Mouse (Mus musculus) layer of hippocampus, postnatal 14 days (tissue): Measurements from ENCODE around the gene Supt5. TPM values are rescaled to one million over a fixed set of nuclear protein-coding genes. Genes with fewer than 3 reads are reported as not detected.

Experiments
- DNase-seq, 2 experiments: peaks; one replicate each; pipeline ENCODE4 v3.0.0; 2021 to 2022; ENCODE audit warnings: low spot score in 2 of 2, mixed read lengths in 1 of 2
- total RNA-seq, 2 experiments: library from RNA; stranded (reverse); gene quantifications; 2 replicates each; pipeline ENCODE4 v1.2.3; 2021

The Supt5 gene
- total RNA-seq, 2 experiments from 2014 or later = 109 TPM

DNA sequence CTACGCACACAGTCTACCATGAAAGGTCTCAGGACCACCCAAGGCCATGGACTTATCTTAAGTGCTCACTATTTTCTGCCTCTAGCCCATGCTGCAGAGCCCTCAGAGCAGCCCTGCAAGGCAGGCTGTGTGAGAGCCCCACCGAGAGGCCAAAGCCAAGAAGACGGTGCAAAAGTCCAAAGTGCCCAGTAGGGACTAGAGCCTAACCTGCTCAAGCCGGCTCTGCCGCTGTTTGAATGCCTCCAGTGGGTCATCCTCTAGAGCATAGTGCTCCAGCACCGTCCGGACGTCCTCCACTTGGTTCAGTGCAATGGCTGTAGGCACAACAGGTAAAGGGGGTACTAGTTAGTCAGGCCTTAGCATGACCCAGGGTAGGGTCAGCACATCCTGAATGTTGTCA, 32.3 kb downstream of the Supt5 start:
- DNase-seq = no peak

DNA sequence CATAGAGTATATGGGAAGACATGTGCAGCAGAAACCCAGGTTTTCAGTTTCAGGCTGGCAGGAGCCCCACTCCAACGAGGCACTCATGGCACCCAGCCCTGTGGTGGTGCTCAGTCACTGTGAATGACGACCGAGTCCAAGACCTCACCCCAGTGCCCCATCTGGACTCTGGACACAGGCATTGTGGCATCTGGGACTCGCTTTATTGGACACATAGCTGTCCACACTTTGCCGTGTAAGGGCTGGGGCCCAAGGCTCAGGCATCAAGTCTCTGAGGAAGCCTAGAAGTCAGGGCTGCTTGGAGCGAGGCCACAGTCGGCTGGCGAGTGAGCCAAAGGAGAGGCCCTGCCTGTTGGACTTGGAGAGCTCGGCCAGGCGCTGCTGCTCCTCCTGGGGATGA, 32.9 kb downstream of the Supt5 start:
- no peak for DNase-seq

DNA sequence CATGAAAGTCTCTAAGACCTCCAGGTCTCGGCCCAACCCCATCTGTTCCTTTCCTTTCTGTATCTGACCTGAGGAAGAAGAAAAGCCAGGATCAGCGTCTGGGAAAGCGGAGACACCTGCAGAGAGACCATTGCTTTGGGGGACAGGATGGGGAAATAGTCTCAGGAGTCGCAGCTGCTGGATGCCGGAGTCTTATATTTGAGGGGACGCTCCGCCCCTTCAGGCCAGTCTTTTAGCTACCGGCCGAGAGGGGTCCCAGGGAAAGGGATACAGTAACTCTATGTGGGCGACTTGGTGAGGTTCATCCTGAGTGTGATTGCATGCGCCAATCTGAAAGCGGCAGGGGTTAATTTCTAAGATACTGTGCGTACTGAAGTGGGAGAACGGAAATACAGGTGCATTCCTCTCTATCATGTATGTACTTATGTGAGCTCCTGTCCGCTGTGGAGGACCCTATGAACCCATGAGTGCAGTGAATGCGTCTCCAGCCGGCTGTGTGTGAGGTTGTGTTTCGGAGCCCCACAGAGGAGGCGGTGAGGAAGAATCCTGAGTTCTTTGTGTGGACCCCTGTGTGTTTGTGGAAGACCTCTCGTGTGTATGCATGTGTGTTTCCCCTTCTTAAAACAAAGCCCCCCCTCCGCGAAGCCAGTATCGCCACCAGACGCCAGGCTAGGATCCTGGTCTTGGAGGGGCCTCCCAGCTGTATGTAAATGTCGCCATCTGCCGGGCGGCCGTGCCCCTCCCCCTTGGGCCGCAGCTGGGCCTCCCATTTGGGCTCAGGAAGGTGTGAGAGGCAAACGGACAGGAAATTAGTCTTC, 36.7 kb downstream of the Supt5 start, which contains the start of gene Dll3:
TSS of gene Dll3 (minus strand) at position 623 of the 818 bp plus-strand sequence.
- peak in 1 of 2 experiments; percentile 45 for DNase-seq

DNA sequence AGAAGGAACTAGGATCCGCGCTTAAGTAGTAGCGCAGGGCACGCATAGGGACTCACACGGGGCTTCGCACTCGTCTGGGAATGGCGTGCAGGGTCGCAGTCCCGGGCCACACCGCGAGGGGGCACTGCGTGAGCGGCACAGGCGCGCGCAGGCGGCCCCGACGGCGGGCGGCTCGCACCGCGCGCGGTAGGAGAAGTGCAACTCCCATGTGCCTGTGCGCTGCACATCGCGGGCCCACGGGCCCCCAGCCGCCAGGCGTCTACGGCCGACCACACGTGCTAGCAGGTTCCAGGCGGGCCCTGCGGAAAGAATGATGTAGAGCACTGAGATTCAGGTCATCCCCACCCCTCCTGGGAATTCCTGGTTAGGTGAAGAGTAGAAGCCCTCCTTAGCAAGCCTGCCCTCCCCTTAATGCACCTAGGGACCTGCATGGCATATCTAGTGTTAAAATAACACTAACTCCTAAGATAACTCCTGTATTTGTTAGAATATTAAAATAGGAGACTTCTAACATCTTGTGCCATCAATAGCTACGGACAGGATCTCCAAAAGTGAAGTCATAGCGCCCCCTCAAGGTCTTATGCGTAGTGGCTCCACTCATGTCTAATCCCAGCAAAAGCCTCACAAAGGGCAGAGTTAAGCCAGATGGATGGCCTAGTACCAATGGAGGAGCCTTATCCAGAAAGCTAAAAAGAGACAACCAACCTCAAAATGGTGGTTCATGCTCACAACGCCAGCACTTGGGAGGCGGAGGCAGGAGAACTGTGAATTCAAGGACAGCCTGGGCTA, 39.5 kb downstream of the Supt5 start:
- DNase-seq = peak; percentile 45 to 69

DNA sequence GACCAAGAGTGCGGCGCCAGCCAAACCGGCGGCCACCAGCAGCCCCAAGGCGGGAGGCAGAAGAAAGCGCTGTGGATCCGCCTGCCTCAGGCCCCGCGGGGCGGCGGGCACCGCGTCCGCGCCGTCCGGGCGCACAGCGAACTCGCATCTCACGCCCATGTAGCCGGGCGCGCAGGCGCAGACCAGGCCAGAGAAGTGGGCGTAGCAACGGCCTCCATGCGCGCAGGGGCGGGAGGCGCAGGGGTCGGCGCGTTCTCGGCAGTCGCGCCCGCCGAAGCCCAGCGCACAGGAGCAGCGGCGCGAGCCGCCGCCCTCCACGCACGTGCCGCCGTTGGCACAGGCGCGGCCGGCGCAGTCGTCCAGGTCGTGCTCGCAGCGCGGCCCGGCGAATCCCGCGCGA, 44.1 kb downstream of the Supt5 start:
- peak; percentile 66 to 73 for DNase-seq

DNA sequence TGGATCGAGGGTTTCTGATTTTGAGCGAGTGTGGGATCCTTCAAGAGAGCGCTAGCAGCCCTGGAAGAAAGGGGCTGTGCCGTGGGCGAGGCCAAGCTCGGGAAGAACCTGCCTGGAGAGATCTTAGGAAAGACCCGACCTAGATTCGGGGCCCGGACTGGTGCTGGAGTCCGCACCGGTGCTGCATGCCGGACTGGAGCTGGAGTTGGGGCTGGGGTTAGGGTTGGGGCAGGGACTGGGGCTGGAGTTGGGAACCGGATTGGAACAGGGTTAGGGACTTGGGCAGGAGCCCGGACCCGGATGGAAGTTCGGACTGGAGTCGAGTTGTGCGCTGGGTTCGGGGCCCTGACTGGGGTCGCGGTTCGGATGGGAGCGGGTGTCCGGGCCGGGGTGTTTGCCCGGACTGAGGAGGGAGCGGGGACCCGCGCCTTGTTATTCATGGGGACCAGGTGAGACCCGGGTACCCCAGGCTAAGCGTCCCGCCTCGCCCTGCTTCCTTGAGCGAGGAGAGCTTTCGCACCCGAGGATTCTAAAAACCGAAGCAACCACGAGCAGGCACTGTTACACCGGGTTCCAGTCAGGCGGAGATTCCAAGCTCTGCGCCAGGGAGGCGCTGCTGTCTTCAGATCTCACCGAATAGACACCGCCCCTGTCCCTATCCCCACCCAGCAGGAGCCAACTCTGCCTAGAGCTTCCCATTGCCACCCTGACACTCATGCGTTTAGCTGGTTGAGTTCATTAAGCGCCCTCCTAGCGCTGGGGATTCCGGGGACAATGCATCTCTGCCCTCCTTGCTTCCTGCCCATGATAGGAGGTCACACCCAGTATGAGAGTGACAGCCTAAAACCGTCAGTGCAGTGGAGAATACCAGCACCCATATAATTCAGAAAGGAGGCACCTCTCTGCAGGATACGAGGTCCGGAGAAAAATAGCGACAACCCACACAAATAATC, 47.6 kb downstream of the Supt5 start, which contains the start of gene Selenov:
TSS of gene Selenov (minus strand) at position 549 of the 953 bp plus-strand sequence.
- DNase-seq = peak in 1 of 2 experiments; percentile 57

DNA sequence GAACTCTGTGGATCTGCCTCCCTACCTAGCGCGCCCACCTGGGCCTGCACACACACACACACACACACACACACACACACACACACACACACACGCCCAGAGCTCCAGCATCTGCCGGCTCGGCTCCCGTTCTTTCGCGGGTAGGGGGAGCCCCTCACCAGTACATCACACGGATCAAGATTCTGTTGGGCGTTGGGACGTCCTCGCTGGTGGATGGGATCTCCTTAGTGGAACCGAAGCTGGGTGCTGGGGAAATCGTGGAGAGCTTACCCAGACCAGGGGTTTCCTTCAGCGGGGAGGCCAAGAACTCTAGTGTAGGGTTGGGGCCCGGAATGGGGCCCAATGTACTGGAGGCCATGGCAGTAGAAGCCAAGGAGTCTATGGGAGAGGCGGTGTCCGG, 48.4 kb downstream of the Supt5 start:
- DNase-seq = no peak

DNA sequence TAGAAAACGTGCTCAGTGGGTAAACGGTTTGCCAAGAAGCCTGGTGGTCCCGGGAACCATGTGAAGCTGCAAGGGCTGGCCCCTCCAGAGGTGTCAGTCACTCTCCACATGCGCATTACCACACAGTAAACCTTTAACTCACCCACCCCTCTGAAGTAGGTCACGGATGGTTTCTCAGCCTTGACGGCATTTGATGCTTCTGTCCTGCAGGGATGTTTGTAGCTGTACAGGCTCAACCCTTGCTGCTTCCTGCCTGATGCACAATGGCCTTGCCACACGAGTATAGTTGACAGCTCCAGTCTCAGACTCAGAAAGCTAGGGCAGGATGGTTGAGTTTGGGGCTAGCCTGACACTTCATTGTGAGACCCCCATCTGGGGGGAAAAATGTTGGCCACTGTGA, 57.9 kb downstream of the Supt5 start:
- DNase-seq = no peak

DNA sequence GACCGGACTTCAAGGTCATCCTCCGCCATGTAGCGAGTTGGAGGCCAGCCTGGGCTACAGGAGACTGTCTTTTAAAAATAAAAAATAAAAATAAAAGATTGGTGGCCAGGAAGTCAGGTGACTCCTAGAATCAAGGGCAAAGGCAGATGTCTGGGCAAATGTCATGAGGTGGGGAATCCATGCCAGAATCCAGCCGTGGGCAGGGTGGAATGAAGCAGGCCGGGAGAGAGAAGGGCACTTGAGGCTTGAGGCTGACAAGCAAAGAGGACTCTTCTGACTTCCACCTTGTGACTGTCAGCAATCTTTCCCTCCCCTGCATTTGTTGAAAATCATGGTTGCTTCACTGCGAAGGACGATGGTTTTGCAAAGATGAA, 60.3 kb downstream of the Supt5 start:
- no peak for DNase-seq

DNA sequence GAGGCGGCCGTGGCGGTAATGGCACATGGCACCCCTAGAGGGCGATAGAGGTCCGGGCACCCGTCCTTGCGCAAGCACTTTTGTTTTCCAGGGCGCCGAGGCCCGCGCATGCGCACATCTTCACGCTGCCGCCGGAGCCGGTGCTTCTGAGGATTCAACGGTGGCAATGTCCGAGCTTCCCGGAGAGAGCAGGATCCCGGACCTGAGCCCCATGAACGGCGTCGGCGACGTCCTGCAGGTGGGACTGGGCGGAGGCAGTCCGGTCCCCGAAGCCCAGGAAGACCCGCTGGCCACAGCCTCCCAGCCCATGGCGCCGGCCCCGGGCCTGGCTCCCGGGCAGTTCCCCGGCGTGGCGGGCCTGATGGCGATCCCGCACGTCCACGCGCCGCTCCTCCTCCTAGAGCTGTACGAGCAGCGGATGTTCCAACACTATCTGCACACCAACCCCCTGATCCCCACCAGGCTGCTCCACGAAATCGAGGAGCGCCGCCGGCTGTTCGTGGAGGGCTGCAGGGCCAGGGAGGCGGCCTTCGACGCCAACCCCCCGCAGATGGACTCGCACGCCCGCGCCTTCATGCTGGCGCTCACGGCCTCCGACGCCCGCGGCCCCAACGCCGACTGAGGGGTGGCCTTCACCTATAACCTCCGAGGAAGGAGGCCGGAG, 60.8 kb downstream of the Supt5 start, which contains the start of gene Eid2b:
TSS of gene Eid2b (plus strand) at position 125 of the 664 bp plus-strand sequence.
- peak; percentile 97 for DNase-seq

DNA sequence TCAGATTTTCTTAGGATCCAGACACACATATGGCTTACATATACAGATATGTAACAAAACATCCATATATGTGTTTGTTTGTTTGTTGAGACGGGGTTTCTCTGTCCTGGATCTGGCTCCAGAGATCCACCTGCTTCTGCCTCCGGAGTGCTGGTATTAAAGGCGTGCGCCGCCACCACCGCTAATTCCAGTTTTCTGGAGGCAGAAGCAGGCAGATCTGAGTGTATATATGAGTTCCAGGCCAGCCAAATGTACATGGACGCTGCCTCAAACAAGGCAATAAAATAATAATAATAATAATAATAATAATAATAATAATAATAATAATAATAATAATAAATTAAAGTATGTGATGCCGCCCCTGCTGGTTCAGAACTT, 61.3 kb downstream of the Supt5 start:
- no peak for DNase-seq

DNA sequence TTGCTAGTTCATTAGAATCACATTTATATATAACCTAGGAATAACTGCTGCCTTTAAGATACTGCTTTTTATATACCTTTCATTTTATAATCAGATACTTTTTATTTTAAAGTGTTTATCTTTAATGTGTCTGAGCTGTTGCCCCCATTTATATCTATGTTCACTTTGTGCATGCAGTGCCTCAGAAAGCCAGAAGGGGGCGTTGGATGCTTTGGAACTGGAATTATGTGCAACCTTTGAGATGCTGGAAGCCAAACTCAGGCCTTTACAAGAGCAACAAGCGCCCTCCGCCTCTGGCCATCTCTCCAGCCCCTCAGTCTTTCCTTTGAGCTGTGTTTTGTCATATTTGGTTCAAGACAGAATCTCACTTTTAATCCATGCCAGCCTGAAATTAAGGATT, 66.8 kb downstream of the Supt5 start:
- DNase-seq = no peak

DNA sequence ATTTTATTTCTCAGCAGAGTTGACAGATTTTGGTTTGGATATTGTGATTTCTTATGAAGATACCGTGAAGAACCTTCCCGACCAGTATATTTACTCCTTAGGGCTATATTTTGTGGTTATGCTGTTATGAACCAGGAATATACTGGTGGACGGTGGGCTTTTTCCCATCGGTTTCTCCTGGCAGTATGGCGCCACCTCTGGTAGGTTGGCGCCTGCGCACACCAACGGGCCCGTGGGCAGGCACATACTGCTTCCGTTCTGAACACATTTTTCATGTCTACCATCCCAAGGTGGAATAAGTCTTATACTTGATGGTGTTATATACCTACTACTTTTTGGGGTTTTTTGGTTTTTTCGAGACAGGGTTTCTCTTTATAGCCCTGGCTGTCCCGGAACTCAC, 69.2 kb downstream of the Supt5 start:
- no peak for DNase-seq

DNA sequence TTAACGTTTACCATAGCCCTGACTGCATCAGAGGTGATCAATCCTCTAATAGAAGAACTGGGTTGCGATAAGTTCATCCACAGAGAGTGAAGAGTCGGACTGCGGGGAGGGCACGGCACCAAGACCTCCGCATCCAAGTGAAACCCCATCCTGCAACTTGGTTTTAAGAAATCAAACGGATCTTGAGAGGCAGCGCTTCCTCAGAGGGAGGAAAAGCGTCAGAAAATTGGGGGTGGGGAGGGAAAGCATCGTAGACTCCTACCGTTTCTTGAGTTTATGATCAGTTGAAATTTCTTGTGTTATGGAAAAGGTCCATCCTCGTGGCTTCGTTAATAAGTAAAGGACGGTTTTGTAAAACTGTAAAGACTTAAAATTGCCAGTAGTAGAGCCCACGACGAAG, 70.0 kb downstream of the Supt5 start:
- no peak for DNase-seq

DNA sequence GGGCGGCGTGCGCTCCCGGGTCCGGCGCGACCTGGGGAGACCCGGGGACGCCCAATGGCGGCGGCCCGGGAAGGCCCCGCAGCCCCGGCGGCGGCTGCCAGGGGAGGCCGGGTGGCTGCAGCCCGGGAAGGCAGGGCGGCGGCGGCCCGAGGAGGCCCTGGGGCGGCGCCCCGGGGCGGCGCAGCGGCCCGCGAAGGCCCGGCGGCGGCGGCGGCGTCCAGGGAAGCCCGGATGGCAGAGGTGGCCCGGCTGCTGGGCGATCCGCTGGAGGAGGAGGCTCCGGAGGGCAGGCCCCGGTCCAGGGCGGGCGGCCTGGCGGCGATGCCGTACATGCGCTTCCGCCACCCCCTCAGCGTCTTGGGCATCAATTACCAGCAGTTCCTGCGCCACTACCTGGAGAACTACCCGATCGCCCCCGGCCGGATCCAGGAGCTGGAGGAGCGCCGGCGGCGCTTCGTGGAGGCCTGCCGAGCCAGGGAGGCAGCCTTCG, 70.5 kb downstream of the Supt5 start:
- peak; percentile 44 to 52 for DNase-seq

DNA sequence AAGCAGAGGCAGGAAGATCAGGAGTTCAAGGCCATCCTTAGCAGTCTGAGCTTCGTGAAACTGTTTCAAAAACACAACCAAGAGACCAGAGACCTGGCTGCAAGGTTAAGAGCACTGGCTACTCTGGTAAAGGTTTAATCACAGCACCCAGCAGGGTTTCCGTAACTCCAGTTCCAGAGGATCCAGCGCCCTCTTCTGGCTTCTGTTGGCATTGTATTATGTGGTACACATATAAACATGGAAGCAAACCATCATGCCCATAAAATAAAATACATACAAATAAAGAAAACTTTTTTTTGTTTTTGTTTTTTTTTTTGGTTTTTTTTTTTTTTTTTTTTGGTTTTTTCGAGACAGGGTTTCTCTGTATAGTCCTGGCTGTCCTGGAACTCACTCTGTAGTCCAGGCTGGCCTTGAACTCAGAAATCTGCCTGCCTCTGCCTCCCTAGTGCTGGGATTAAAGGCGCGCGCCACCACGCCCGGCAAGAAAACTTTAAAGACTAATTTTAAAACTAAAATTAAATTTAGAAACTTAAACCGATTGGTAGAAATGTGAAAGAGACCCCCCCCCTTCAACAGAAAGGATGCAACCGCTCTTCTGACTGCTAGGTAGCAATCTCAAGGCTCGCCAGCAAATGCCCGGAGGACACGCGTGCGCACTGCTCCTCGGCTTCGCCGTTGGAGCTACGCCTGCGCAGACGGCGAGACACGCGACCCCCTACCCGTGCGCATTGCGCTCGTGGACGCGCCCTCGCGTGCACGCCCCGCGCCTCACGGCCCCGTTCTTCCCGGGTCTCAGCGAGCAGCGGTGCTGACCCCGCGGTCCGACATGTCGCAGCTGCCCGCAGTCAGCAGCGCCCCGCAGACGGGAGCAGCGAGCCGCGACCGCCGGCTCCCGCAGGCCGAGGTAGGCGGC, 71.2 kb downstream of the Supt5 start, which contains the start of gene Eid2:
TSS of gene Eid2 (plus strand) at position 753 of the 913 bp plus-strand sequence.
- peak; percentile 89 to 93 for DNase-seq

DNA sequence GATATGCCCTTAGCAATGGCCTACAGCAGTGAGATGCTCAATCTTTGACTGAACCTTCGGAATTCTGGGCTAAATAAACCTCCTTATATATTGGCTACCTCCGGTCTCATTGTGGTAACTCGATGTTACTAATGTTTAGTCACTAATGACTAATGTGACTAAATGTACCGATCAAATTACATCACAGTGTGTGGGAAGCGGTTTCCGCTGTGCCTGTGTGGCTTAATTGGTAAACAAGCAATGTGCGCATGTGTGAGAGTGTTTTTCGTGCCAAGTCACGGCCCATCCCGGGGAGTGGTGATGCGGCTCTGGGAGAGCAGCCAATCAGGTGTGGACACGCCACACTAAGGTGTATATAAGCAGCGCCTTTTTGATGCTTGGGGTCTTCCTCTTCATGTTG, 73.2 kb downstream of the Supt5 start:
- no peak for DNase-seq
